ENCODE assay signal across 26 mouse cellular contexts in genomic region chr15:27927614-27928013, GRCm38 (mm10).
"Had no signal": no experiment of that assay in that cellular context is flagged by ENCODE, and none has a peak within 500 bp of the region (broad histone marks: within the 10 kb centered on the region; RNA-seq: fewer than 3 reads in every experiment).

No protein-coding gene starts in this region.

- H3K27ac ChIP-seq: embryonic facial prominence, embryonic 10.5 days; embryonic facial prominence, embryonic 12.5 days; embryonic facial prominence, embryonic 13.5 days; embryonic facial prominence, embryonic 15.5 days; forebrain, embryonic 10.5 days; forebrain, embryonic 13.5 days; forebrain, embryonic 15.5 days; gastrocnemius, adult 2 months; heart, adult 2 months; heart, embryonic 10.5 days had no signal

- DNase-seq: cerebellum, adult 9-10 months; cerebellum, postnatal 10 days; cerebellum, postnatal 14 days; cerebellum, postnatal 25 days; cerebellum, postnatal 36 days; embryo, embryonic 11 days; forebrain, postnatal 0 days; gastrocnemius, adult 2 months; gastrocnemius, postnatal 10 days; gastrocnemius, postnatal 14 days; gastrocnemius, postnatal 25 days; heart, adult 18-20 months; heart, adult 2 months had no signal

- H3K36me3 ChIP-seq: embryonic facial prominence, embryonic 10.5 days; embryonic facial prominence, embryonic 12.5 days; embryonic facial prominence, embryonic 13.5 days; embryonic facial prominence, embryonic 15.5 days; forebrain, embryonic 10.5 days; forebrain, embryonic 15.5 days; heart, embryonic 10.5 days; heart, embryonic 12.5 days had no signal

- H3K9ac ChIP-seq: embryonic facial prominence, embryonic 12.5 days; embryonic facial prominence, embryonic 13.5 days; embryonic facial prominence, embryonic 15.5 days; forebrain, embryonic 13.5 days; forebrain, embryonic 15.5 days; forebrain, postnatal 0 days; heart, embryonic 12.5 days had no signal

- H3K4me3 ChIP-seq: embryonic facial prominence, embryonic 10.5 days; embryonic facial prominence, embryonic 12.5 days; embryonic facial prominence, embryonic 13.5 days; embryonic facial prominence, embryonic 15.5 days; erythroblast, embryonic 14.5 days; forebrain, embryonic 10.5 days; forebrain, embryonic 13.5 days; forebrain, embryonic 15.5 days; gastrocnemius, adult 2 months; heart, adult 2 months; heart, embryonic 10.5 days; heart, embryonic 12.5 days had no signal

- H3K4me2 ChIP-seq: embryonic facial prominence, embryonic 12.5 days; embryonic facial prominence, embryonic 13.5 days; embryonic facial prominence, embryonic 15.5 days; forebrain, embryonic 13.5 days; forebrain, embryonic 15.5 days; heart, embryonic 11.5 days; heart, embryonic 12.5 days had no signal

- H3K27me3 ChIP-seq: embryonic facial prominence, embryonic 12.5 days; embryonic facial prominence, embryonic 13.5 days; embryonic facial prominence, embryonic 15.5 days; forebrain, embryonic 13.5 days; forebrain, embryonic 15.5 days; heart, embryonic 12.5 days had no signal

- H3K9me3 ChIP-seq: embryonic facial prominence, embryonic 10.5 days; embryonic facial prominence, embryonic 12.5 days; embryonic facial prominence, embryonic 13.5 days; embryonic facial prominence, embryonic 15.5 days; forebrain, embryonic 10.5 days; forebrain, embryonic 13.5 days; forebrain, embryonic 15.5 days; heart, embryonic 10.5 days; heart, embryonic 12.5 days had no signal

- ATAC-seq: forebrain, embryonic 13.5 days; forebrain, embryonic 14.5 days; forebrain, embryonic 15.5 days; forebrain, embryonic 16.5 days; forebrain, postnatal 0 days had no signal
